Mouse (Mus musculus): ENCODE results near the gene Iqschfp. TPM values are rescaled to one million over a fixed set of nuclear protein-coding genes. Genes with fewer than 3 reads are reported as not detected.

The Iqschfp gene
- total and polyA plus RNA-seq, 2 experiments from 2014 or later, result not detected

GRCm38 (mm10) chr3:67877253-67877652, 14.8 kb upstream of the Iqschfp start:
- TF ChIP-seq EP300 (IDR thresholded peaks at IDR 0.05; ENCODE audit: low read depth) (no peak), CTCF (IDR thresholded peaks at IDR 0.05; ENCODE audit: low read depth) (no peak)
- DNase-seq (ENCODE audit: low spot score), result no peak
- H3K4me1 ChIP-seq (ENCODE audit: control insufficient read depth, insufficient read depth), result no peaks in the 10 kb centered on the region
- no peak for ATAC-seq (ENCODE audit: insufficient read depth, low read depth)
- H3K27ac ChIP-seq (ENCODE audit: low read depth), result no peak overlapping the region
- H3K4me3 ChIP-seq (ENCODE audit: low read depth, low read length), result no peak overlapping the region
- H3K4me2 ChIP-seq (ENCODE audit: low read depth, low read length), result no peak overlapping the region
- no peak overlapping the region for H3K9ac ChIP-seq (replicated peaks; ENCODE audit: low read depth, low read length)
- H3K36me3 ChIP-seq (replicated peaks; ENCODE audit: control insufficient read depth, insufficient read depth, low read length), result no peaks in the 10 kb centered on the region
- WGBS, result 61% methylated on average over 4 of the region's 4 CpGs
- H3K27me3 ChIP-seq (ENCODE audit: control insufficient read depth, insufficient read depth, low read length), result no peaks in the 10 kb centered on the region
- H3K9me3 ChIP-seq (replicated peaks; ENCODE audit: control insufficient read depth, low read length), result no peaks in the 10 kb centered on the region

- no peaks in the 10 kb centered on the region for H3K4me1 ChIP-seq (ENCODE audit: control insufficient read depth, insufficient read depth)
- H3K36me3 ChIP-seq (replicated peaks; ENCODE audit: control insufficient read depth, insufficient read depth, low read length), result no peaks in the 10 kb centered on the region
- no peak overlapping the region for H3K4me2 ChIP-seq (ENCODE audit: low read depth, low read length)
- H3K27me3 ChIP-seq (ENCODE audit: control insufficient read depth, insufficient read depth, low read length), result no peaks in the 10 kb centered on the region
- no peak overlapping the region for H3K4me3 ChIP-seq (ENCODE audit: low read depth, low read length)
- DNase-seq (ENCODE audit: low spot score), result no peak
- no peak for ATAC-seq (ENCODE audit: insufficient read depth, low read depth)
- TF ChIP-seq EP300 (IDR thresholded peaks at IDR 0.05; ENCODE audit: low read depth), result no peak
- no peak for TF ChIP-seq CTCF (IDR thresholded peaks at IDR 0.05; ENCODE audit: low read depth)
- H3K9me3 ChIP-seq (replicated peaks; ENCODE audit: control insufficient read depth, low read length), result no peaks in the 10 kb centered on the region
- 70% methylated on average over 3 of the region's 3 CpGs for WGBS
- H3K9ac ChIP-seq (replicated peaks; ENCODE audit: low read depth, low read length), result no peak overlapping the region
- no peak overlapping the region for H3K27ac ChIP-seq (ENCODE audit: low read depth)
Observed at GRCm38 (mm10) chr3:67884335-67884734, 7.7 kb upstream of the Iqschfp start.

GRCm38 (mm10) chr3:67886176-67886575, 5.9 kb upstream of the Iqschfp start:
- DNase-seq (ENCODE audit: low spot score) (no peak), ATAC-seq (ENCODE audit: insufficient read depth, low read depth) (no peak)
- H3K27ac ChIP-seq (ENCODE audit: low read depth), result no peak overlapping the region
- no peaks in the 10 kb centered on the region for H3K36me3 ChIP-seq (replicated peaks; ENCODE audit: control insufficient read depth, insufficient read depth, low read length)
- 69% methylated on average over 1 of the region's 1 CpGs for WGBS
- no peaks in the 10 kb centered on the region for H3K9me3 ChIP-seq (replicated peaks; ENCODE audit: control insufficient read depth, low read length)
- no peak overlapping the region for H3K9ac ChIP-seq (replicated peaks; ENCODE audit: low read depth, low read length)
- H3K27me3 ChIP-seq (ENCODE audit: control insufficient read depth, insufficient read depth, low read length), result no peaks in the 10 kb centered on the region
- no peaks in the 10 kb centered on the region for H3K4me1 ChIP-seq (ENCODE audit: control insufficient read depth, insufficient read depth)
- no peak overlapping the region for H3K4me2 ChIP-seq (ENCODE audit: low read depth, low read length)
- TF ChIP-seq CTCF (IDR thresholded peaks at IDR 0.05; ENCODE audit: low read depth), result no peak
- no peak for TF ChIP-seq EP300 (IDR thresholded peaks at IDR 0.05; ENCODE audit: low read depth)
- no peak overlapping the region for H3K4me3 ChIP-seq (ENCODE audit: low read depth, low read length)

GRCm38 (mm10) chr3:67887251-67887650, 4.8 kb upstream of the Iqschfp start:
- no peak overlapping the region for H3K27ac ChIP-seq (ENCODE audit: low read depth)
- TF ChIP-seq CTCF (IDR thresholded peaks at IDR 0.05; ENCODE audit: low read depth) (no peak), EP300 (IDR thresholded peaks at IDR 0.05; ENCODE audit: low read depth) (no peak)
- H3K4me1 ChIP-seq (ENCODE audit: control insufficient read depth, insufficient read depth), result no peaks in the 10 kb centered on the region
- no peak overlapping the region for H3K9ac ChIP-seq (replicated peaks; ENCODE audit: low read depth, low read length)
- H3K9me3 ChIP-seq (replicated peaks; ENCODE audit: control insufficient read depth, low read length), result no peaks in the 10 kb centered on the region
- DNase-seq (ENCODE audit: low spot score), result no peak
- no peak overlapping the region for H3K4me3 ChIP-seq (ENCODE audit: low read depth, low read length)
- ATAC-seq (ENCODE audit: insufficient read depth, low read depth), result no peak
- no peaks in the 10 kb centered on the region for H3K27me3 ChIP-seq (ENCODE audit: control insufficient read depth, insufficient read depth, low read length)
- no peak overlapping the region for H3K4me2 ChIP-seq (ENCODE audit: low read depth, low read length)
- H3K36me3 ChIP-seq (replicated peaks; ENCODE audit: control insufficient read depth, insufficient read depth, low read length), result no peaks in the 10 kb centered on the region

- no peak for ATAC-seq (ENCODE audit: insufficient read depth, low read depth)
- TF ChIP-seq CTCF (IDR thresholded peaks at IDR 0.05; ENCODE audit: low read depth), result no peak
- TF ChIP-seq EP300 (IDR thresholded peaks at IDR 0.05; ENCODE audit: low read depth), result no peak
- 74% methylated on average over 10 of the region's 10 CpGs for WGBS
- no peak overlapping the region for H3K27ac ChIP-seq (ENCODE audit: low read depth)
- no peak overlapping the region for H3K9ac ChIP-seq (replicated peaks; ENCODE audit: low read depth, low read length)
- no peaks in the 10 kb centered on the region for H3K36me3 ChIP-seq (replicated peaks; ENCODE audit: control insufficient read depth, insufficient read depth, low read length)
- no peak overlapping the region for H3K4me3 ChIP-seq (ENCODE audit: low read depth, low read length)
- no peaks in the 10 kb centered on the region for H3K4me1 ChIP-seq (ENCODE audit: control insufficient read depth, insufficient read depth)
- no peak for DNase-seq (ENCODE audit: low spot score)
- no peaks in the 10 kb centered on the region for H3K27me3 ChIP-seq (ENCODE audit: control insufficient read depth, insufficient read depth, low read length)
- H3K4me2 ChIP-seq (ENCODE audit: low read depth, low read length), result no peak overlapping the region
- no peaks in the 10 kb centered on the region for H3K9me3 ChIP-seq (replicated peaks; ENCODE audit: control insufficient read depth, low read length)
Observed at GRCm38 (mm10) chr3:67892768-67893167, 736 bp downstream of the Iqschfp start.

GRCm38 (mm10) chr3:67902517-67902916, 10.5 kb downstream of the Iqschfp start:
- WGBS, result 65% methylated on average over 4 of the region's 4 CpGs
- no peak overlapping the region for H3K27ac ChIP-seq (ENCODE audit: low read depth)
- no peaks in the 10 kb centered on the region for H3K9me3 ChIP-seq (replicated peaks; ENCODE audit: control insufficient read depth, low read length)
- no peak overlapping the region for H3K4me2 ChIP-seq (ENCODE audit: low read depth, low read length)
- no peaks in the 10 kb centered on the region for H3K36me3 ChIP-seq (replicated peaks; ENCODE audit: control insufficient read depth, insufficient read depth, low read length)
- H3K4me1 ChIP-seq (ENCODE audit: control insufficient read depth, insufficient read depth), result no peaks in the 10 kb centered on the region
- no peak overlapping the region for H3K4me3 ChIP-seq (ENCODE audit: low read depth, low read length)
- no peaks in the 10 kb centered on the region for H3K27me3 ChIP-seq (ENCODE audit: control insufficient read depth, insufficient read depth, low read length)
- TF ChIP-seq EP300 (IDR thresholded peaks at IDR 0.05; ENCODE audit: low read depth), result no peak
- TF ChIP-seq CTCF (IDR thresholded peaks at IDR 0.05; ENCODE audit: low read depth), result no peak
- no peak overlapping the region for H3K9ac ChIP-seq (replicated peaks; ENCODE audit: low read depth, low read length)
- ATAC-seq (ENCODE audit: insufficient read depth, low read depth) (no peak), DNase-seq (ENCODE audit: low spot score) (no peak)
